Mouse (Mus musculus): ENCODE measurements around the gene Cx3cl1.

Gene Cx3cl1

GRCm38 (mm10) chr8:94771941-94772670 is at the start of gene Cx3cl1:
TSS of gene Cx3cl1 (plus strand) at chr8:94772009.
- no peak for DNase-seq (ENCODE audit: low read depth, low spot score)

GRCm38 (mm10) chr8:94725998-94726397 is 45.8 kb upstream of the Cx3cl1 start:
- DNase-seq (ENCODE audit: low read depth, low spot score) = no peak

- no peak for DNase-seq (ENCODE audit: low read depth, low spot score)
Observed at GRCm38 (mm10) chr8:94729301-94729700, 42.5 kb upstream of the Cx3cl1 start.

- no peak for DNase-seq (ENCODE audit: low read depth, low spot score)
Observed at GRCm38 (mm10) chr8:94733821-94734465, 37.9 kb upstream of the Cx3cl1 start.

GRCm38 (mm10) chr8:94734735-94735350 is 37.0 kb upstream of the Cx3cl1 start:
- no peak for DNase-seq (ENCODE audit: low read depth, low spot score)

GRCm38 (mm10) chr8:94735426-94736094 is 36.2 kb upstream of the Cx3cl1 start:
- no peak for DNase-seq (ENCODE audit: low read depth, low spot score)

GRCm38 (mm10) chr8:94739829-94740228 is 32.0 kb upstream of the Cx3cl1 start:
- no peak for DNase-seq (ENCODE audit: low read depth, low spot score)

- no peak for DNase-seq (ENCODE audit: low read depth, low spot score)
Observed at GRCm38 (mm10) chr8:94740591-94740990, 31.2 kb upstream of the Cx3cl1 start.

- no peak for DNase-seq (ENCODE audit: low read depth, low spot score)
Observed at GRCm38 (mm10) chr8:94741726-94742125, 30.1 kb upstream of the Cx3cl1 start.

GRCm38 (mm10) chr8:94744484-94744883 is 27.3 kb upstream of the Cx3cl1 start:
- no peak for DNase-seq (ENCODE audit: low read depth, low spot score)

- no peak for DNase-seq (ENCODE audit: low read depth, low spot score)
Observed at GRCm38 (mm10) chr8:94744972-94745371, 26.8 kb upstream of the Cx3cl1 start.

- no peak for DNase-seq (ENCODE audit: low read depth, low spot score)
Observed at GRCm38 (mm10) chr8:94745476-94746184, 26.2 kb upstream of the Cx3cl1 start, which contains the start of gene Ccl22. TSS of gene Ccl22 (plus strand) at chr8:94745590.

GRCm38 (mm10) chr8:94746832-94747231 is 25.0 kb upstream of the Cx3cl1 start:
- no peak for DNase-seq (ENCODE audit: low read depth, low spot score)

GRCm38 (mm10) chr8:94748363-94748762 is 23.4 kb upstream of the Cx3cl1 start:
- no peak for DNase-seq (ENCODE audit: low read depth, low spot score)

- DNase-seq (ENCODE audit: low read depth, low spot score) = no peak
Observed at GRCm38 (mm10) chr8:94749942-94750341, 21.9 kb upstream of the Cx3cl1 start.

GRCm38 (mm10) chr8:94751023-94751849 is 20.6 kb upstream of the Cx3cl1 start:
- no peak for DNase-seq (ENCODE audit: low read depth, low spot score)

GRCm38 (mm10) chr8:94754006-94754405 is 17.8 kb upstream of the Cx3cl1 start:
- DNase-seq (ENCODE audit: low read depth, low spot score) = no peak

- DNase-seq (ENCODE audit: low read depth, low spot score) = no peak
Observed at GRCm38 (mm10) chr8:94754486-94754885, 17.3 kb upstream of the Cx3cl1 start.

- no peak for DNase-seq (ENCODE audit: low read depth, low spot score)
Observed at GRCm38 (mm10) chr8:94767035-94767434, 4.8 kb upstream of the Cx3cl1 start.

- no peak for DNase-seq (ENCODE audit: low read depth, low spot score)
Observed at GRCm38 (mm10) chr8:94770945-94771344, 864 bp upstream of the Cx3cl1 start.

GRCm38 (mm10) chr8:94773048-94773447 is 1.2 kb downstream of the Cx3cl1 start:
- no peak for DNase-seq (ENCODE audit: low read depth, low spot score)
